Mouse (Mus musculus) heart, adult 2 months (tissue): ENCODE data around the gene Phex.

ENCODE experiments used
- CTCF ChIP-seq: fragments of 200-600 bp; IDR thresholded peaks from 2 replicates; pipeline ENCODE4 v1.8.1; 2022; ENCODE audit warnings: antibody characterized with exemption, mild to moderate bottlenecking, moderate library complexity
- EP300 ChIP-seq: fragments of 200-500 bp; IDR thresholded peaks from 2 replicates; pipeline ENCODE4 v1.6.1; 2011; ENCODE audit warnings: low read depth, low read length, control low read depth; ENCODE audit not compliant: insufficient read depth
- POLR2A ChIP-seq: fragments of 200-500 bp; IDR thresholded peaks from 2 replicates; pipeline ENCODE4 v1.6.1; 2011; ENCODE audit warnings: mild to moderate bottlenecking, low read depth, low read length, control low read depth; ENCODE audit not compliant: insufficient read depth

- TF ChIP-seq CTCF, result peak; percentile 68
- no peak for TF ChIP-seq POLR2A
- no peak for TF ChIP-seq EP300
These were observed 47.6 kb upstream of the Phex start for GRCm38 (mm10) chrX:157462716-157463115.
